Mouse (Mus musculus) left cerebral cortex, postnatal 36 days (tissue): ENCODE measurements at regions not wholly inside any gene's neighbourhood (a gene's known extent, or its start where the extent isn't known, plus 50 kb on each side); places are given as distances from the start of the nearest gene placed in this dataset.

Source experiments
- DNase-seq, 2 experiments: peaks; one replicate each; pipeline ENCODE4 v3.0.0; 2021 to 2022; ENCODE audit warnings: low spot score in 2 of 2, mixed read lengths in 1 of 2
- intact Hi-C: fragments of 180-260 bp; cut with DNase I; formaldehyde crosslinking; loops from one replicate; pipeline ENCODE4 v1.15.1; 2025

DNA sequence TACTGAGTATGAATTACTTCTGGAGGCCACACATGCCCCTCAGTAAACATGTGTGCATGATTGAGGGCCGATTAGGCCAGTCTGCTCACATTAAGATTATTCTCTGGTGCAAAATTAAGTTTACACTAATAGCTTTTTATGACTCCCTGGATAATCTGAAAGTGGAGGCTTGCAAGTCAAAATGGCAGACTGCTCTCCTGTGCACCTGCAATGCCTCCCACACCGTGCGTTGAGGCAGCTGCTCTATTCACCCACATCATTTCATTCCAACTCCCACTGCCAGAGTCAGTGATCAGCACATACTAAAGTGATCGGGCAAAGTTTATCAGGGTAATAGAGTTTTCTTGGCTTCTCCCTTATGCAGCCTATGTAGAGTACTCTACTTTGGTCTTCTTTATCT lies 61.0 kb upstream of the Nwd2 start:
- DNase-seq, result no peak
- intact Hi-C loops, result no loop called here
